Mouse (Mus musculus) liver, embryonic 11.5 days (tissue): ENCODE results near the gene Ikzf1. TPM values are rescaled to one million over a fixed set of nuclear protein-coding genes. Genes with fewer than 3 reads are reported as not detected.

Experiments used
- ATAC-seq: fragments of 200-750 bp; cut with Nextera tagmentation; replicated peaks from 2 replicates; pipeline ENCODE4 v1.8.0; 2017; ENCODE audit warnings: moderate number of reproducible peaks, mild to moderate bottlenecking, moderate TSS enrichment, moderate library complexity; ENCODE audit not compliant: low FRiP score
- DNase-seq: peaks from one replicate; pipeline ENCODE4 v3.0.0-alpha.2; 2017; ENCODE audit warnings: low spot score
- H3K27ac ChIP-seq: fragments of 300-500 bp; sonication (generic); 2 replicates; pipeline ENCODE4 v1.5.1; 2014; ENCODE audit warnings: mild to moderate bottlenecking, low read depth, low read length, control low read depth
- H3K27me3 ChIP-seq: fragments of 300-500 bp; sonication (generic); replicated peaks from 2 replicates; pipeline ENCODE4 v1.6.1; 2014; ENCODE audit warnings: low read length, mixed read lengths; ENCODE audit not compliant: control insufficient read depth, insufficient read depth
- H3K36me3 ChIP-seq: fragments of 300-500 bp; sonication (generic); 2 replicates; pipeline ENCODE4 v1.6.1; 2014; ENCODE audit warnings: mild to moderate bottlenecking, low read length, moderate library complexity, mixed read lengths; ENCODE audit not compliant: control insufficient read depth, insufficient read depth
- H3K4me1 ChIP-seq: fragments of 300-500 bp; sonication (generic); replicated peaks from 2 replicates; pipeline ENCODE4 v1.6.1; 2014; ENCODE audit warnings: low read length, mixed read lengths; ENCODE audit not compliant: control insufficient read depth, insufficient read depth
- H3K4me2 ChIP-seq: fragments of 300-500 bp; sonication (generic); 2 replicates; pipeline ENCODE4 v1.6.1; 2014; ENCODE audit warnings: mild to moderate bottlenecking, control low read depth, moderate library complexity
- H3K4me3 ChIP-seq: fragments of 300-500 bp; sonication (generic); 2 replicates; pipeline ENCODE4 v1.5.1; 2014; ENCODE audit warnings: low read depth, low read length, control low read depth
- H3K9ac ChIP-seq: fragments of 300-500 bp; sonication (generic); 2 replicates; pipeline ENCODE4 v1.6.1; 2014; ENCODE audit warnings: low read depth, low read length, control low read depth
- H3K9me3 ChIP-seq: fragments of 300-500 bp; sonication (generic); 2 replicates; pipeline ENCODE4 v1.6.1; 2016; ENCODE audit warnings: low read length, inconsistent platforms, mixed read lengths; ENCODE audit not compliant: control insufficient read depth
- WGBS: fragments of 180-500 bp; shearing (Covaris S2); extraction: QIAGEN DNeasy Blood & Tissue Kit; methylation state at CpG from one replicate; pipeline ENCODE4 v1.1.7; 2014; 5-methylcytosine and 5-hydroxymethylcytosine counted together
- polyA plus RNA-seq: library from polyadenylated mRNA; unstranded; fragments of >200 nt; fragmentation: Nextera tagmentation; extraction: Ambion mirVana; gene quantifications from 2 replicates; pipeline ENCODE4 v1.2.1, GENCODE M21; 2014

The Ikzf1 gene
- polyA plus RNA-seq, 1 experiment from 2014 or later, result 105 TPM

- H3K27ac ChIP-seq, result no peak overlapping the region
- peaks cover 45% of the 10 kb centered on the region for H3K4me1 ChIP-seq
- DNase-seq, result no peak
- ATAC-seq, result no peak
- H3K9ac ChIP-seq, result no peak overlapping the region
- WGBS, result 96% methylated on average over 3 of the region's 3 CpGs
- no peak overlapping the region for H3K4me3 ChIP-seq
- no peaks in the 10 kb centered on the region for H3K36me3 ChIP-seq
- no peak overlapping the region for H3K4me2 ChIP-seq
- no peaks in the 10 kb centered on the region for H3K9me3 ChIP-seq
- no peaks in the 10 kb centered on the region for H3K27me3 ChIP-seq
Observed at GRCm38 (mm10) chr11:11693446-11693845, 8.6 kb downstream of the Ikzf1 start.

- H3K27me3 ChIP-seq, result no peaks in the 10 kb centered on the region
- no peak overlapping the region for H3K9ac ChIP-seq
- ATAC-seq (no peak), DNase-seq (no peak)
- peaks cover 45% of the 10 kb centered on the region for H3K4me1 ChIP-seq
- no peaks in the 10 kb centered on the region for H3K9me3 ChIP-seq
- WGBS, result 38% methylated on average over 2 of the region's 2 CpGs
- H3K4me3 ChIP-seq, result no peak overlapping the region
- no peak overlapping the region; the same call in 1 of the 2 replicates for H3K4me2 ChIP-seq
- no peaks in the 10 kb centered on the region for H3K36me3 ChIP-seq
- no peak overlapping the region for H3K27ac ChIP-seq
Observed at GRCm38 (mm10) chr11:11694072-11694471, 9.3 kb downstream of the Ikzf1 start.

GRCm38 (mm10) chr11:11694472-11695177 lies 9.8 kb downstream of the Ikzf1 start:
- 73% methylated on average over 6 of the region's 6 CpGs for WGBS
- no peak for DNase-seq
- Histone ChIP-seq H3K36me3 (no peaks in the 10 kb centered on the region), H3K9ac (no peak overlapping the region), H3K27me3 (no peaks in the 10 kb centered on the region), H3K9me3 (no peaks in the 10 kb centered on the region), H3K27ac (no peak overlapping the region), H3K4me1 (peaks cover 43% of the 10 kb centered on the region), H3K4me3 (no peak overlapping the region), H3K4me2 (no peak overlapping the region)
- no peak for ATAC-seq

- DNase-seq (no peak), ATAC-seq (no peak)
- Histone ChIP-seq H3K36me3 (no peaks in the 10 kb centered on the region), H3K27ac (no peak overlapping the region), H3K4me1 (peaks cover 43% of the 10 kb centered on the region), H3K4me2 (no peak overlapping the region), H3K27me3 (no peaks in the 10 kb centered on the region), H3K9ac (no peak overlapping the region), H3K9me3 (no peaks in the 10 kb centered on the region), H3K4me3 (no peak overlapping the region)
- WGBS, result 42% methylated on average over 6 of the region's 6 CpGs
Observed at GRCm38 (mm10) chr11:11695211-11695887, 10.5 kb downstream of the Ikzf1 start.

- no peaks in the 10 kb centered on the region for H3K27me3 ChIP-seq
- DNase-seq, result no peak
- H3K36me3 ChIP-seq, result peaks cover 2% of the 10 kb centered on the region; the same call in 1 of the 2 replicates
- H3K9ac ChIP-seq, result no peak overlapping the region
- no peak overlapping the region for H3K27ac ChIP-seq
- H3K4me3 ChIP-seq, result no peak overlapping the region
- WGBS, result 74% methylated on average over 4 of the region's 4 CpGs
- H3K4me1 ChIP-seq, result peaks cover 40% of the 10 kb centered on the region
- H3K9me3 ChIP-seq, result no peaks in the 10 kb centered on the region
- ATAC-seq, result 0 out of 2 replicates have a peak, but pooled peaks have one; percentile 3
- H3K4me2 ChIP-seq, result no peak overlapping the region
Observed at GRCm38 (mm10) chr11:11695907-11696306, 11.1 kb downstream of the Ikzf1 start.

GRCm38 (mm10) chr11:11696814-11697213 lies 12.0 kb downstream of the Ikzf1 start:
- Histone ChIP-seq H3K9me3 (no peaks in the 10 kb centered on the region), H3K36me3 (peaks cover 5% of the 10 kb centered on the region; the same call in 1 of the 2 replicates), H3K27ac (no peak overlapping the region), H3K27me3 (no peaks in the 10 kb centered on the region), H3K4me2 (no peak overlapping the region), H3K9ac (no peak overlapping the region), H3K4me3 (no peak overlapping the region), H3K4me1 (peaks cover 33% of the 10 kb centered on the region)
- DNase-seq (no peak), ATAC-seq (no peak)
- WGBS, result 73% methylated on average over 3 of the region's 3 CpGs

- H3K9me3 ChIP-seq, result no peaks in the 10 kb centered on the region
- no peak for DNase-seq
- H3K27me3 ChIP-seq, result no peaks in the 10 kb centered on the region
- no peak overlapping the region for H3K4me2 ChIP-seq
- H3K9ac ChIP-seq, result no peak overlapping the region
- peaks cover 6% of the 10 kb centered on the region; the same call in 1 of the 2 replicates for H3K4me1 ChIP-seq
- WGBS, result 80% methylated on average over 6 of the region's 6 CpGs
- no peak for ATAC-seq
- peaks cover 7% of the 10 kb centered on the region; the same call in 1 of the 2 replicates for H3K36me3 ChIP-seq
- H3K27ac ChIP-seq, result no peak overlapping the region
- no peak overlapping the region for H3K4me3 ChIP-seq
Observed at GRCm38 (mm10) chr11:11701378-11701777, 16.6 kb downstream of the Ikzf1 start.

- no peak for ATAC-seq
- H3K4me2 ChIP-seq, result no peak overlapping the region
- H3K27ac ChIP-seq, result no peak overlapping the region
- DNase-seq, result no peak
- no peaks in the 10 kb centered on the region for H3K27me3 ChIP-seq
- H3K9ac ChIP-seq, result no peak overlapping the region
- no peaks in the 10 kb centered on the region for H3K9me3 ChIP-seq
- H3K4me3 ChIP-seq, result no peak overlapping the region
- peaks cover 7% of the 10 kb centered on the region; the same call in 1 of the 2 replicates for H3K36me3 ChIP-seq
- no peaks in the 10 kb centered on the region for H3K4me1 ChIP-seq
Observed at GRCm38 (mm10) chr11:11703776-11704175, 19.0 kb downstream of the Ikzf1 start.
